Mouse (Mus musculus): ENCODE data around the gene Slc25a17. TPM values are rescaled to one million over a fixed set of nuclear protein-coding genes. Genes with fewer than 3 reads are reported as not detected.

Gene Slc25a17
- polyA plus RNA-seq, 1 experiment from 2014 or later: 138 TPM

DNA sequence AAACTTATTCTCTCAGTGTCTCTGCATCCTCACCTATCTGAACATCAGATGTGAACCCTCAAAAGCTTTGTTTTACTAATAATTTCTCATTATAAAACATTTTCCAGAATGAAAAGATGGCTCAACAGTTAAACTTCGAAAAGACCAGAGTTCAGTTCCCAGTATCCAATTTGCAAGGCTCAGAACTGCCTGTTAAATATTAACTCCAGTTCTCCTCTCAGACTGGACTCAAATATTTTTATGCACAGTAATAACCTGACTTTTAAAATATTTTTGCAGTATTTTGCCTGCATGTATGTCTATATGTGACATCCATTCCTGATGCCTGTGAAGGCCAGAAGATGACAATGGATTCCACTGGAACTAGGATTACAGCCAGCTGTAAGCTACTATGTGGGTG is 8.0 kb upstream of the Slc25a17 start:
- no peak overlapping the region for H3K9ac ChIP-seq
- peaks cover 53% of the 10 kb centered on the region for H3K36me3 ChIP-seq (replicated peaks)
- H3K27ac ChIP-seq: no peak overlapping the region
- H3K27me3 ChIP-seq (replicated peaks): no peaks in the 10 kb centered on the region
- no peaks in the 10 kb centered on the region for H3K4me1 ChIP-seq
- 93% methylated on average over 1 of the region's 1 CpGs for WGBS
- H3K9me3 ChIP-seq: no peaks in the 10 kb centered on the region
- H3K4me3 ChIP-seq: no peak overlapping the region
- no peak for ATAC-seq (replicated peaks)
- no peak overlapping the region for H3K4me2 ChIP-seq

DNA sequence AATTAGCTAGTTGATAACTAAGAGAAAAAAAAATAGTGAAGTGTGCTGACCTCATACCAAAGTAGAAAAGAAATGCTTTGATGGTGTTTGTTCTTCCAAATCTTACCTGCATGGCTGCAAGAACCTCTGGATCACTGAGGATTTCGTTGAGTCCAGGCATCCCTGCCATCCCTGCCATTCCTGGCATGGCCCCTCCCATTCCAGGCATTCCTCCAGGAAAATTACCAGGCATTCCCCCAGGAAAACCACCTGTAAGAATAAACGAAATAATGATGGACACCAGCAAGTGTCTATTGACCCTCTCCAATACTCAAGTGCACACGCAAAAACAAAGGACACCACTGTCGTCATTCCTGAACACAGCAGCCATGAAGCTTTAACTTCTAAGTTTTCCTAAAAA is 5.6 kb upstream of the Slc25a17 start:
- no peak for ATAC-seq (replicated peaks)

DNA sequence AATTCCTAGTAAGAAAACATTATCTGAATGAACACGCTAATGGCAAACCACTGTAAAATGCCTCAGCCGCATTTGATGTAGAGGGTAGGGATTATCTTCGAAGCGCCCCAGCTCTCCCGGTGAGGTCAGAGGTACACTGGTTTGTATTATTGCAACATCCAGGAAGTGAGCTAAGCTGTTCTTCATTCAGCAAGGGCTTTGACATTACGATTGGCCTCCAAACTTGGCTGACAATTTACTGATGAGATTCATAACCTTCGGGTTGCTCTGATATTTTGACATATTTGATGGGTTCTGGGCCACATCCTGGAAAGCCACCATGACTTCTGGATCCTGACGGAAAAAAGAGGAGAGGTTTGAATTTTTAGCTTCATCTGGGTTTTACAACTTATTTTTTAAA is 4.6 kb upstream of the Slc25a17 start:
- peaks cover under 1% of the 10 kb centered on the region for H3K4me1 ChIP-seq
- no peak for ATAC-seq (replicated peaks)
- no peak overlapping the region for H3K4me2 ChIP-seq
- H3K9me3 ChIP-seq: no peaks in the 10 kb centered on the region
- no peaks in the 10 kb centered on the region for H3K27me3 ChIP-seq (replicated peaks)
- H3K27ac ChIP-seq: no peak overlapping the region
- no peak overlapping the region for H3K4me3 ChIP-seq
- H3K9ac ChIP-seq: no peak overlapping the region
- 96% methylated on average over 8 of the region's 8 CpGs for WGBS
- H3K36me3 ChIP-seq (replicated peaks): peaks cover 34% of the 10 kb centered on the region

More for the DNA sequence above, 5.6 kb upstream of the Slc25a17 start:
- Histone ChIP-seq H3K4me2 (no peak overlapping the region), H3K9ac (no peak overlapping the region), H3K27ac (no peak overlapping the region), H3K4me1 (no peaks in the 10 kb centered on the region), H3K36me3 (replicated peaks) (peaks cover 41% of the 10 kb centered on the region), H3K9me3 (no peaks in the 10 kb centered on the region), H3K4me3 (no peak overlapping the region), H3K27me3 (replicated peaks) (no peaks in the 10 kb centered on the region)
- WGBS: 92% methylated on average over 4 of the region's 4 CpGs

DNA sequence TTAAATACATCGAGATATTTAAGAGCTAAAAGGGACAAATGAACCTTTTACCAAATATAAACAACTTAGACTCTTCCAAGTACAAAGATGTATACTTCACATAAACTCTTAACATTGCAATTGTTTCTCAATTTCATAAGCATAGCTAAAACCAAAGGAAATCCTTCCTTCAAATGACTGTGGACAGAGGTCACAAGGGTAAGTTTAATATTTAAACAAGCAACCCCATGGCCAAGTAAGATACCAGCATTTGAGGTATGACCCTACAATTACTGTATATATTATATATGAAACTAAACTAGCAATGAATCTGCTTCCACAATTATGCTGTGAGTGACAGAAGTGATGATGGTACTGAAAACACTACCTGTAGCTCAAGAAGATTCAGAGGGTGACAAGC is 3.7 kb upstream of the Slc25a17 start:
- no peak for ATAC-seq (replicated peaks)
- Histone ChIP-seq H3K4me1 (peaks cover 10% of the 10 kb centered on the region), H3K27ac (no peak overlapping the region), H3K9me3 (no peaks in the 10 kb centered on the region), H3K27me3 (replicated peaks) (no peaks in the 10 kb centered on the region), H3K36me3 (replicated peaks) (peaks cover 33% of the 10 kb centered on the region), H3K9ac (no peak overlapping the region), H3K4me2 (no peak overlapping the region), H3K4me3 (no peak overlapping the region)
- 93% methylated on average over 1 of the region's 1 CpGs for WGBS

DNA sequence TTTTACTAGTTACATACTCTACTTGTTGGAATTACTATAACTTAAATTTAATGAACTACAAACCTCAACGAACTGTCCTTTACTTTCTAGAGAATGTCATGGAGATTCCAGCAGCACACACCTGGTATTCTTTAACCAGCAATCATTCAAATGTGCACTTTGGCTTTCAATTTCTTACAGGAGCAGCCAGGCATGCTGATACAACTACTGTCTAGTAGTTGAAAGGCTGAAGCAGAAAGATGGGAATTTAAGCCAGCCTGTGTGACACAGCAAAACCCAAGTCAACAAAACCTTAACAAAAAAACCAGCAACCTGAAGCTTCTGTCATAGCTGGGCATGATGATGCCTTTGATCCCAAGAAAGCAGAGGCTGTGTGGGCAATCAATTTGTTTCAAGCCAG is 1.9 kb upstream of the Slc25a17 start:
- H3K4me1 ChIP-seq: peaks cover 13% of the 10 kb centered on the region
- no peaks in the 10 kb centered on the region for H3K9me3 ChIP-seq
- H3K27me3 ChIP-seq (replicated peaks): no peaks in the 10 kb centered on the region
- ATAC-seq (replicated peaks): no peak
- H3K9ac ChIP-seq: no peak overlapping the region
- H3K4me2 ChIP-seq: no peak overlapping the region
- WGBS: 88% methylated on average over 1 of the region's 1 CpGs
- H3K4me3 ChIP-seq: no peak overlapping the region
- H3K36me3 ChIP-seq (replicated peaks): peaks cover 22% of the 10 kb centered on the region
- no peak overlapping the region for H3K27ac ChIP-seq

DNA sequence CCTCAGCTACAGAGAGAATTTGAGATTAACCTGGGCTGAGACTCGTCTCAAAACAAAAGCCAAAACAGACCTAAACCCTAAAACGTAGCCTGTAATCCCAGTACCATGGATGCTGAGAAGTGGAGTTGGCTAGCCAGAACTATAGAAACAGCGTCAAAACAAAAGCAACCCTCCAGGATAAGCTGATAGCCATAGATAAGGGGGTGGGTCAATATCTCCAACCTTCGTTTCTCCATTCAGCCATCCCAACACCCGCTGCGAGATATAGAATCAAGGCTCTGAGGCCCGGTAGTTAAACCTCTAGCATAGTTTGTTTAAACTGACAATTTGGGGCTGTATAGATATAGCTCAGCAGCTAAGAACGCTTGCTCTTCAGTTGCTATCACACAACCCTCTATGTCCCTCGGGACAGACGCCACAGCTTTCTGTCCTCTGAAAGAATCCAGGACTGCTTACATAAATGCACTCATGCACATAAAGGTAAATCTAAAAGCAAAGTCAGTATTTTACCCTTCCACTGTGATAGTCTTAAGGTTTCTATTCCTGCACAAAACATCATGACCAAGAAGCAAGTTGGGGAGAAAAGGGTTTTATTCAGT is 904 bp upstream of the Slc25a17 start:
- 35% methylated on average over 10 of the region's 10 CpGs for whole genome bisulfite sequencing
- H3K9ac ChIP-seq: no peak overlapping the region
- peaks cover 13% of the 10 kb centered on the region for H3K4me1 ChIP-seq
- H3K36me3 ChIP-seq (replicated peaks): peaks cover 17% of the 10 kb centered on the region
- H3K27me3 ChIP-seq (replicated peaks): no peaks in the 10 kb centered on the region
- ATAC-seq (replicated peaks): no peak
- H3K4me2 ChIP-seq: peak overlapping the region; percentile 67; the same call in 1 of the 2 replicates
- H3K27ac ChIP-seq: peak overlapping the region; percentile 73
- no peaks in the 10 kb centered on the region for H3K9me3 ChIP-seq
- no peak overlapping the region for H3K4me3 ChIP-seq

DNA sequence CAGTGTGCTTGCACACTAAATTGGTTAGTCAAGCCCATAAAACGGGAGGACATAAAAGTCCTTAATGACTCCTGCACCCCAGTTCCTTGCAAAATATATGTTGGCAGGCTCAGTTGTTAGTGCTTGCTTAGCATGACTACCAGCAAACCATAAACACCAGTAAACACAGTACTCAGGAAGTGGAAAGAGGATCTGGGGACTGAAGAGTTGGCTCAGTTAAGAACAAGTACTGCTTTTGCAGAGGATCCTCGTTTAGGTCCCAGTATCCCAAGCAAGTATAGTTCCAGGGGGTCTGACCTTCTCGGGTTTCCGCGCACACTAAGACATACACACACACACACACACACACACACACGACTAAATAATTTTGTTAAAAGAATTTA is 401 bp upstream of the Slc25a17 start:
- peaks cover 13% of the 10 kb centered on the region for H3K4me1 ChIP-seq
- peak overlapping the region; percentile 67 for H3K4me2 ChIP-seq
- peak overlapping the region; percentile 73 for H3K27ac ChIP-seq
- H3K9ac ChIP-seq: no peak overlapping the region
- no peaks in the 10 kb centered on the region for H3K27me3 ChIP-seq (replicated peaks)
- WGBS: 48% methylated on average over 6 of the region's 6 CpGs
- no peak; the same call in 1 of the 2 replicates for ATAC-seq (replicated peaks)
- no peaks in the 10 kb centered on the region for H3K9me3 ChIP-seq
- peaks cover 13% of the 10 kb centered on the region; the same call in 1 of the 2 replicates for H3K36me3 ChIP-seq (replicated peaks)
- peak overlapping the region; percentile 53 for H3K4me3 ChIP-seq

DNA sequence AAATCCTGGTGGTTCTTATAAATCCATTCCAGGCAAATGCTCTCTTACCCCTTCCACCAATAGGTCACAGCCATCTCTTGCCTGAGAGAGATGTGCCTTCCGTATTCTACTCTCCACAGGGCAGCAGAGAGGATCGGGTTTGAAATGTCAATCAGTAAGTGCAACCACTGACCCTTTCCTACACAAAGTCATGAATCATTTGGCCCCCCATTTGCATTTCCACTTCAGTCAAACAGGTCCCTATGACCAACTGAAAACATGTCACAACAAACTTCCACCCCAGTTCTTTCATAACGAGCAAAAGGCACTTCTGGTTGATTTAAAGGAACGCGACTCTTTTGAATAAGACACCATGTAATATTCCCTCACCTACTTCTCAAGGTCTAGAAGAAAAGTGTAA is 1.2 kb downstream of the Slc25a17 start:
- no peak overlapping the region for H3K27ac ChIP-seq
- peak overlapping the region; percentile 67; the same call in 1 of the 2 replicates for H3K4me2 ChIP-seq
- no peak overlapping the region for H3K9ac ChIP-seq
- no peak for ATAC-seq (replicated peaks)
- H3K27me3 ChIP-seq (replicated peaks): no peaks in the 10 kb centered on the region
- H3K4me3 ChIP-seq: no peak overlapping the region; the same call in 1 of the 2 replicates
- H3K9me3 ChIP-seq: no peaks in the 10 kb centered on the region
- 0 out of 2 replicates have a peak, but pooled peaks cover 1% of the 10 kb centered on the region for H3K36me3 ChIP-seq (replicated peaks)
- peaks cover 13% of the 10 kb centered on the region for H3K4me1 ChIP-seq
- WGBS: 90% methylated on average over 5 of the region's 5 CpGs

DNA sequence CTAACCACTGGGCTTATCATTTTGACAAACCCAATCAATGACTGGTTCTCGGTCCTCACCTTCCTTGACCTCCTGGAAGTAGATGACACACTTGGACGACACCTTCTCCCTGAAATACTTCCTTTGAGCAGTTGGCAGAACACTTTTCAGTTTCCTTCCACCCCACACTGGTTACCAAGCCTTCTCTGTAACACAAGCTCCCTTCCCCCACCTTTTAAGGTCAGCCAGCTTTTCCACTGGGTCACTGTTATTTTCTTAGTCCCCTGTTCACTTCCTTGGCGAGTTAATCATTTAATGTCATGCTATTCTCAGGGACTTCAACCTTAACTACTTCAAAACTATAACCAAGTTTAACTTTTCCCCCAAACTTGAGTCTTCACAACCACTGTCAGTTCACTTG is 1.7 kb downstream of the Slc25a17 start:
- Histone ChIP-seq H3K36me3 (replicated peaks) (no peaks in the 10 kb centered on the region), H3K4me3 (no peak overlapping the region), H3K4me1 (peaks cover 13% of the 10 kb centered on the region), H3K27me3 (replicated peaks) (no peaks in the 10 kb centered on the region), H3K9ac (no peak overlapping the region), H3K27ac (no peak overlapping the region), H3K4me2 (no peak overlapping the region), H3K9me3 (no peaks in the 10 kb centered on the region)
- 90% methylated on average over 3 of the region's 3 CpGs for WGBS
- ATAC-seq (replicated peaks): no peak

DNA sequence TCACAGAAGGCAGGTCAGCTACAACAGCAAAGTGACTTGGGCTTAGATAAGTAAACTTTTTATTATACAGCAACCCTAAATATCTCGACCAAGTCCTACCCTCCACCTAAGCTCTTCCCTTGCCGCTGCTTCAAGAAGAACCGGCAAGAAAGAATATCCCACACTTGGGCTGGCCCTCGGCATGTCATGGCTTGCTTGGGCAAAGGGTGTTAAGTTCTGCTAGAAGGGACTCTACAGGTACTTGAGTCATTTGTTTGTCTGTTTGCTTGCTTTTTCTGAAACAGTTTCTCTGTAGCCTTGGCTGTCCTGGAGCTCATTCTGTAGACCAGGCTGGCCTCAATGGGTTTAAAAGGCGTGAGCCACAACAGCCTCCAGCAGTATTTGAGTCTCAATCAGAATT is 3.7 kb downstream of the Slc25a17 start:
- Histone ChIP-seq H3K9me3 (no peaks in the 10 kb centered on the region), H3K4me3 (no peak overlapping the region), H3K27ac (no peak overlapping the region), H3K36me3 (replicated peaks) (no peaks in the 10 kb centered on the region), H3K4me1 (peaks cover 13% of the 10 kb centered on the region), H3K27me3 (replicated peaks) (no peaks in the 10 kb centered on the region), H3K4me2 (no peak overlapping the region), H3K9ac (no peak overlapping the region)
- 49% methylated on average over 5 of the region's 5 CpGs for WGBS
- no peak for ATAC-seq (replicated peaks)

DNA sequence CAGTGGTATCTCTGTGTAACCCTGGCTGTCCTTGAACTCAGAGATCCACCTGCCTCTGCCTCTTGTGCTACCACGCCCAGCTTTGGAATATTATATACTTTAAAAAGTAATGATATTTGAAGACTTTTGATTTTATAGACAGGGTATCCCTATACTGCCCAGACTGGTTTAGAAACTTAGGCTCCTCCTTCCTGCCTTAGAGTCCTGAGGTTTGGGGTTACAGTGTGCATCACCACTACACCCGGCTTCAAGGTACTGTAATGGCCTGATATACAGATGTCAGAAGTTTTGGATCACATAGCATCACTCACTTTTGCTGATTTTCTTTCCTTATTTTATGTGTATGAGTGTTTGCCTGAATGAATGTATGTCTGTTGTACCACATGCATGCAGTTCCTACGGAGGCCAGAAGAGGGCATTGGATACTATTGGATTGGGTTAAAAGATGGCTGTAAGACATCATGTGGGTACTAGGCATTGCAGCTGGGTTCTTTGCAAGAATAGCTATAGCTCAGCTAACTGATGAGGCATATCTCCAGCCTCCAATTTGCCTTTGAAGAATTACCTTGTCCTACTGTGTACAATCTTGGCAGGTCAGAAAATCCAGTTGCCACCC is 5.4 kb downstream of the Slc25a17 start:
- Histone ChIP-seq H3K36me3 (replicated peaks) (no peaks in the 10 kb centered on the region), H3K9ac (no peak overlapping the region), H3K9me3 (no peaks in the 10 kb centered on the region), H3K27ac (no peak overlapping the region), H3K4me2 (no peak overlapping the region), H3K4me3 (no peak overlapping the region), H3K27me3 (replicated peaks) (no peaks in the 10 kb centered on the region), H3K4me1 (peaks cover 15% of the 10 kb centered on the region)
- no peak for ATAC-seq (replicated peaks)
- WGBS: 67% methylated on average over 3 of the region's 3 CpGs

DNA sequence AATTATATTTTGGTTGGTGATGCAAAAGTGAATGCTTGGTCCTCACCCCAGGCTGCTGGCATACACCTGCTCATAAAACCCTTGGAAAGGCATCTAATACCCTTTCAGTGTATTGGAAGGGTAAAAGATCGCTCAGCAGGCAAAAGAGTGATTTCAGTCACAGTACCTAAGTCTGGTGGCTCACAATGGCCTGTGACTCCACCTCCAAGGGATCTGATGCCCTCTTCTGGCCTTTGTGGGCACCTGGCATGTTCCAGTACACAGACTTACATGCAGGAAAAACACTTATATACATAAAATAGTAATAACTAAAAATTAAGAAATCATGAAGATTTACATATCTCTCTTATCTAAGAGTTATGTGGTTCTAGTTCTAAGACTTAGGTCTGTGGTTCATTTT is 8.0 kb downstream of the Slc25a17 start:
- no peak for ATAC-seq (replicated peaks)
- Histone ChIP-seq H3K27ac (no peak overlapping the region), H3K4me1 (0 out of 2 replicates have a peak, but pooled peaks cover 3% of the 10 kb centered on the region), H3K36me3 (replicated peaks) (no peaks in the 10 kb centered on the region), H3K9me3 (no peaks in the 10 kb centered on the region), H3K4me2 (no peak overlapping the region), H3K4me3 (no peak overlapping the region), H3K9ac (no peak overlapping the region), H3K27me3 (replicated peaks) (no peaks in the 10 kb centered on the region)
- 48% methylated on average over 1 of the region's 1 CpGs for WGBS

DNA sequence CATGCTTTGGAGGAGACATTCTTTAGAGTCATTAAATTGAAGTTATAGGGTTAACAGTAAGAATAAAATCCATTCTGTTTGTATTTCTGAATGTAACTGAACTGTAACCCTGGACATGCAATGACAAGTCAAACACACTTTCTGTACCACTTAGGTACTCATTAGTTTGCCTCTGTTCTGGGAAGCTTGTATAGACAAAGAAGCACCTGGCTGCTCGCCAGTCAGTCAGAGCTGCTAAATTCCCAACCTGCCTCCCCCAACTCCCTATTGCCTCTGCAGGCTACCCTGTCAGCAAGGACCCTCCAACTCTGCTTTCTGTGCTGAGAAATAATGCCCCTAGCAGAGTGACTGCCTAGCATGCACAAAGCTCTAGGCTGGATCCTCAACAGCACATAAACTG is 10.2 kb downstream of the Slc25a17 start:
- H3K27me3 ChIP-seq (replicated peaks): no peaks in the 10 kb centered on the region
- H3K27ac ChIP-seq: no peak overlapping the region
- 66% methylated on average over 1 of the region's 1 CpGs for WGBS
- no peak overlapping the region for H3K4me3 ChIP-seq
- no peak overlapping the region for H3K9ac ChIP-seq
- no peak overlapping the region for H3K4me2 ChIP-seq
- H3K36me3 ChIP-seq (replicated peaks): no peaks in the 10 kb centered on the region
- H3K9me3 ChIP-seq: no peaks in the 10 kb centered on the region
- 0 out of 2 replicates have a peak, but pooled peaks cover 3% of the 10 kb centered on the region for H3K4me1 ChIP-seq
- no peak for ATAC-seq (replicated peaks)
